Mouse (Mus musculus) liver, postnatal 0 days (tissue): ENCODE measurements around the gene Ltbp1. TPM values are rescaled to one million over a fixed set of nuclear protein-coding genes. Genes with fewer than 3 reads are reported as not detected.
A peak's percentile ranks its signal among the peaks of the same experiment; 100 is the strongest.

ENCODE experiments used
- ATAC-seq: fragments of 200-750 bp; cut with Nextera tagmentation; 2 replicates; pipeline ENCODE4 v1.8.0; 2017; ENCODE audit warnings: mild to moderate bottlenecking, moderate library complexity
- DNase-seq: peaks from one replicate; pipeline ENCODE4 v3.0.0-alpha.2; 2016
- H3K27ac ChIP-seq: fragments of 300-500 bp; sonication (generic); 2 replicates; pipeline ENCODE4 v1.5.1; 2014; ENCODE audit warnings: antibody characterized with exemption, moderate library complexity, mild to moderate bottlenecking, low read depth
- H3K27me3 ChIP-seq: fragments of 300-500 bp; sonication (generic); 2 replicates; pipeline ENCODE4 v1.6.1; 2014; ENCODE audit warnings: low read length, control low read depth, mixed read lengths; ENCODE audit not compliant: insufficient read depth
- H3K36me3 ChIP-seq: fragments of 300-500 bp; sonication (generic); replicated peaks from 2 replicates; pipeline ENCODE4 v1.6.1; 2014; ENCODE audit warnings: mild to moderate bottlenecking, control low read depth, low read length, moderate library complexity, mixed read lengths; ENCODE audit not compliant: insufficient read depth
- H3K4me1 ChIP-seq: fragments of 300-500 bp; sonication (generic); 2 replicates; pipeline ENCODE4 v1.6.1; 2014; ENCODE audit warnings: antibody characterized with exemption, mild to moderate bottlenecking, control low read depth; ENCODE audit not compliant: insufficient read depth
- H3K4me2 ChIP-seq: fragments of 300-500 bp; sonication (generic); 2 replicates; pipeline ENCODE4 v1.6.1; 2014; ENCODE audit warnings: low read depth, mild to moderate bottlenecking, low read length, moderate library complexity, mixed read lengths
- H3K4me3 ChIP-seq: fragments of 300-500 bp; sonication (generic); 2 replicates; pipeline ENCODE4 v1.5.1; 2014; ENCODE audit warnings: low read depth, low read length
- H3K9ac ChIP-seq: fragments of 300-500 bp; sonication (generic); replicated peaks from 2 replicates; pipeline ENCODE4 v1.6.1; 2014; ENCODE audit warnings: mild to moderate bottlenecking, moderate library complexity
- H3K9me3 ChIP-seq: fragments of 300-500 bp; sonication (generic); 2 replicates; pipeline ENCODE4 v1.6.1; 2016; ENCODE audit warnings: mild to moderate bottlenecking, control low read depth, low read length, mixed read lengths
- CTCF ChIP-seq: sonication (generic); IDR thresholded peaks from 2 replicates; pipeline ENCODE4 v1.5.1; 2016; ENCODE audit warnings: antibody characterized with exemption, low read depth
- EP300 ChIP-seq: IDR thresholded peaks from 2 replicates; pipeline ENCODE4 v1.6.1; 2016; ENCODE audit warnings: antibody characterized with exemption, low read depth, mild to moderate bottlenecking
- WGBS: fragments of 180-500 bp; shearing (Covaris S2); extraction: QIAGEN DNeasy Blood & Tissue Kit; methylation state at CpG from one replicate; pipeline ENCODE4 v1.1.7; 2014; ENCODE audit not compliant: insufficient replicate concordance; 5-methylcytosine and 5-hydroxymethylcytosine counted together
- polyA plus RNA-seq: library from polyadenylated mRNA; unstranded; fragments of >200 nt; fragmentation: Nextera tagmentation; extraction: Ambion mirVana; gene quantifications from 2 replicates; pipeline ENCODE4 v1.2.1, GENCODE M21; 2015

Ltbp1 gene
- polyA plus RNA-seq, 1 experiment from 2014 or later = 2.8 TPM

DNA sequence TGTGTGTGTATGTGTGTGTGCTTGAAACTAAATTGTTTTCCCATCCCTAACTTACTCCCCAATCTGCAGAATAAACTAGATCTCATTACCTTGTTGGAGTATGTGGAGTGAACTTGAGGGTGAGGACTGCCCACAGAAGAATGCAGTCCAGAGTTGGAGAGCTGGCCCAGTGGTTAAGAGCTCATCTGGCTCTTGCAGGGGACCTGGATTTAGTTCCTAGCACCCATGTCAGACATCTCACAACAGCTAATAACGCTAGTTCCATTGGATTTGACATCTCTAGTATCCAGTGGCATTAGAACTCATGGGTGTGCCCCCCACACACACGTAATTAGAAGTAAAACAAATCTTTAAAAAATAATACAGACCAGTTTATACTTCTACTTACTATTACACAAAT is 428.8 kb downstream of the Ltbp1 start:
- TF ChIP-seq EP300 = no peak
- no peak for TF ChIP-seq CTCF
- WGBS = 78% methylated on average over 2 of the region's 2 CpGs
- ATAC-seq (no peak), DNase-seq (no peak)
- H3K9me3 ChIP-seq = no peaks in the 10 kb centered on the region
- 0 out of 2 replicates have a peak, but pooled peaks cover 2% of the 10 kb centered on the region for H3K4me1 ChIP-seq
- no peak overlapping the region for H3K4me3 ChIP-seq
- H3K4me2 ChIP-seq = no peak overlapping the region
- no peak overlapping the region for H3K9ac ChIP-seq
- no peak overlapping the region for H3K27ac ChIP-seq
- no peaks in the 10 kb centered on the region for H3K36me3 ChIP-seq
- H3K27me3 ChIP-seq = no peaks in the 10 kb centered on the region

GRCm38 (mm10) chr17:75434871-75435270 is 429.5 kb downstream of the Ltbp1 start:
- ATAC-seq (no peak), DNase-seq (no peak)
- H3K27ac ChIP-seq = no peak overlapping the region
- no peak overlapping the region for H3K9ac ChIP-seq
- no peaks in the 10 kb centered on the region for H3K9me3 ChIP-seq
- no peak for TF ChIP-seq CTCF
- TF ChIP-seq EP300 = no peak
- WGBS = 56% methylated on average over 3 of the region's 3 CpGs
- H3K36me3 ChIP-seq = no peaks in the 10 kb centered on the region
- no peaks in the 10 kb centered on the region for H3K27me3 ChIP-seq
- H3K4me1 ChIP-seq = 0 out of 2 replicates have a peak, but pooled peaks cover 2% of the 10 kb centered on the region
- no peak overlapping the region for H3K4me3 ChIP-seq
- H3K4me2 ChIP-seq = no peak overlapping the region

DNA sequence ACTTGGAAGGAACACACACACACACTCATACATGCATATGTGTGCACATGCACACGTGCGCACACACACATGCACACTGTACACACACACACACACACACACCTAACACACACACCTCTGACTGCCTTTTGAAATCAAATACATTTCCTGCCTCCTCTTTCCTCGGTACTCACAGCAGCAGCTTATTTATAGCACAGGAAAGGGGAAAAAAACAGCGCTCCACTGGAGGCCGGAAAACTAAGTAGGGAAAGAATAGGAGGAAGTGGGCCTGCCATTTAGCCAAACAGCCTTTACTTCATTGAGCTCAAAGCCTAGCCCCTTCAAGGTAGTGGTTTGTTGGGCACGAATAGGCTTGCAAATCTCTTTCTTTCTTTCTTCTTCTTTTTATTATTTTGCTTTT is 430.2 kb downstream of the Ltbp1 start, which contains the start of gene Rasgrp3:
Gene Rasgrp3, plus strand, starts transcription at position 298 of the 400 bp plus-strand sequence.
- Histone ChIP-seq H3K27ac (peak within 1 kb of the TSS; percentile 23; the same call in 1 of the 2 replicates), H3K27me3 (no peaks in the 10 kb centered on the region), H3K4me3 (0 out of 2 replicates have a peak within 1 kb of the TSS, but pooled peaks have one; percentile 0), H3K4me1 (0 out of 2 replicates have a peak, but pooled peaks cover 2% of the 10 kb centered on the region), H3K36me3 (no peaks in the 10 kb centered on the region), H3K9me3 (no peaks in the 10 kb centered on the region), H3K9ac (no peak within 1 kb of the TSS), H3K4me2 (no peak within 1 kb of the TSS)
- 38% methylated on average over 6 of the region's 6 CpGs for WGBS
- TF ChIP-seq CTCF (no peak), EP300 (no peak)
- 0 out of 2 replicates have a peak, but pooled peaks have one; percentile 10 for ATAC-seq
- no peak for DNase-seq

DNA sequence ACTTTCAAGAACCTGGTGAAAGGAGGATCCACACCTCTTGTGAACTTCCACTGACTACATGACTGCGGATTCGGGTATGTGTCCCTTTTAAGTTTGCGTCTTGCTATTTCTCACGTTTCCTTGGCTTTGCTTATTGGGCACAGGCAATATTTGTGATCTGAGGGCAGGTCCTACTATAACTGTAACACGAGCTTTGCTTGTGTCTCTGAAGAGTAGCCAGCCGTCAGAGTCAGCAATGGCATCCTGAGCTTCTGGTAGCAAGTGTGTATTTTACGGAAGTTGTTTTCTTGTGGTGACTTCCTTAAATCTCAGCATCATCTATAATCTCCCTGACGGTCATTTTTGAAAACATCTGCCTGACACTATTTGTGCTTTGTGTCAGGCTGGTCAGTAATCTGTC is 430.7 kb downstream of the Ltbp1 start:
- no peak overlapping the region for H3K9ac ChIP-seq
- TF ChIP-seq CTCF (no peak), EP300 (no peak)

GRCm38 (mm10) chr17:75436819-75437218 is 431.5 kb downstream of the Ltbp1 start:
- DNase-seq (no peak), ATAC-seq (no peak)
- TF ChIP-seq EP300 (no peak), CTCF (no peak)
- no peaks in the 10 kb centered on the region for H3K36me3 ChIP-seq
- 0 out of 2 replicates have a peak overlapping the region, but pooled peaks have one; percentile 8 for H3K4me3 ChIP-seq
- H3K4me2 ChIP-seq = no peak overlapping the region
- H3K4me1 ChIP-seq = 0 out of 2 replicates have a peak, but pooled peaks cover 2% of the 10 kb centered on the region
- H3K9ac ChIP-seq = no peak overlapping the region
- H3K27me3 ChIP-seq = no peaks in the 10 kb centered on the region
- WGBS = 20% methylated on average over 6 of the region's 6 CpGs
- H3K9me3 ChIP-seq = no peaks in the 10 kb centered on the region
- no peak overlapping the region for H3K27ac ChIP-seq

More for the DNA sequence above, 430.7 kb downstream of the Ltbp1 start:
- H3K4me2 ChIP-seq = no peak overlapping the region
- H3K4me3 ChIP-seq = 0 out of 2 replicates have a peak overlapping the region, but pooled peaks have one; percentile 0
- ATAC-seq (no peak), DNase-seq (no peak)
- H3K27ac ChIP-seq = peak overlapping the region; percentile 23; the same call in 1 of the 2 replicates
- H3K36me3 ChIP-seq = no peaks in the 10 kb centered on the region
- WGBS = 28% methylated on average over 8 of the region's 8 CpGs
- H3K9me3 ChIP-seq = no peaks in the 10 kb centered on the region
- H3K27me3 ChIP-seq = no peaks in the 10 kb centered on the region
- H3K4me1 ChIP-seq = 0 out of 2 replicates have a peak, but pooled peaks cover 2% of the 10 kb centered on the region

GRCm38 (mm10) chr17:75437239-75437750 is 431.9 kb downstream of the Ltbp1 start:
- TF ChIP-seq CTCF (no peak), EP300 (no peak)
- no peaks in the 10 kb centered on the region for H3K36me3 ChIP-seq
- H3K27me3 ChIP-seq = no peaks in the 10 kb centered on the region
- H3K9me3 ChIP-seq = no peaks in the 10 kb centered on the region
- no peak overlapping the region for H3K27ac ChIP-seq
- ATAC-seq (no peak), DNase-seq (no peak)
- 0 out of 2 replicates have a peak, but pooled peaks cover 2% of the 10 kb centered on the region for H3K4me1 ChIP-seq
- H3K4me2 ChIP-seq = peak overlapping the region; percentile 32; the same call in 1 of the 2 replicates
- no peak overlapping the region for H3K9ac ChIP-seq
- WGBS = 39% methylated on average over 11 of the region's 11 CpGs
- H3K4me3 ChIP-seq = 0 out of 2 replicates have a peak overlapping the region, but pooled peaks have one; percentile 8
